Mouse (Mus musculus) midbrain, embryonic 10.5 days (tissue): ENCODE measurements at regions not wholly inside any gene's neighbourhood (a gene's known extent, or its start where the extent isn't known, plus 50 kb on each side); places are given as distances from the start of the nearest gene placed in this dataset.

Experiments used
- DNase-seq: peaks from one replicate; pipeline ENCODE4 v3.0.0-alpha.2; 2017; ENCODE audit warnings: low spot score
- H3K27ac ChIP-seq: fragments of 300-500 bp; sonication (generic); replicated peaks from 2 replicates; pipeline ENCODE4 v1.5.1; 2016; ENCODE audit warnings: mild to moderate bottlenecking
- H3K27me3 ChIP-seq: fragments of 300-500 bp; sonication (generic); 2 replicates; pipeline ENCODE4 v1.6.1; 2016; ENCODE audit warnings: low read depth, mild to moderate bottlenecking; ENCODE audit not compliant: poor library complexity, severe bottlenecking
- H3K36me3 ChIP-seq: fragments of 300-500 bp; sonication (generic); 2 replicates; pipeline ENCODE4 v1.6.1; 2016; ENCODE audit warnings: mild to moderate bottlenecking, moderate library complexity
- H3K4me1 ChIP-seq: fragments of 300-500 bp; sonication (generic); 2 replicates; pipeline ENCODE4 v1.6.1; 2016
- H3K4me3 ChIP-seq: fragments of 300-500 bp; sonication (generic); 2 replicates; pipeline ENCODE4 v1.5.1; 2016; ENCODE audit warnings: mild to moderate bottlenecking, moderate library complexity
- H3K9me3 ChIP-seq: fragments of 300-500 bp; sonication (generic); replicated peaks from 2 replicates; pipeline ENCODE4 v1.6.1; 2016; ENCODE audit warnings: mild to moderate bottlenecking
- WGBS: fragments of 180-500 bp; shearing (Covaris S2); methylation state at CpG from one replicate; pipeline ENCODE4 v1.1.7; 2016; 5-methylcytosine and 5-hydroxymethylcytosine counted together

- Histone ChIP-seq H3K4me3 (no peak overlapping the region), H3K27ac (no peak overlapping the region), H3K9me3 (no peaks in the 10 kb centered on the region), H3K36me3 (no peaks in the 10 kb centered on the region), H3K27me3 (peaks cover 55% of the 10 kb centered on the region), H3K4me1 (peaks cover 5% of the 10 kb centered on the region; the same call in 1 of the 2 replicates)
- no peak for DNase-seq
- WGBS: 87% methylated on average over 2 of the region's 2 CpGs
These were observed 190.0 kb upstream of the Sfrp2 start for GRCm38 (mm10) chr3:83576155-83576554.

DNA sequence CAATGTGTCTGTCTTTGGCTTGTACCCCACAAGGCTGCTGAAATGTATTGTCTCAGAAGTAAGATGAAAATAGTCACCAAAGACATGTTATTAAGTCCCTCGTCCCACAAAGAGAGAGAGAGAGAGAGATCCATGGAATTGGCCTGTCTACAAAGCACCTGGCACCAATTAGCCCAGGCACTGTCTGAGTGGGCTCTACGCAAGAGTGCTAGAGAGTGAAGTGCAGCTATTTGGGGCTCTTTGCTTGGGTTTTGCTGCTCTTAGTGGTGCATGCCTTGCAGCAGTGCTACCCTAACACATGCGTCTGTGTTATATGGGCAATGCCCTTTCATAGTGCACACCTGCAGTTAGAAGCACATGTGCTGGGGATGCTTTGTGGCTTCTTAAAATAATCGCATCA is 185.4 kb upstream of the Sfrp2 start:
- H3K36me3 ChIP-seq: no peaks in the 10 kb centered on the region
- H3K4me1 ChIP-seq: peaks cover 25% of the 10 kb centered on the region
- no peak overlapping the region for H3K4me3 ChIP-seq
- peaks cover 76% of the 10 kb centered on the region for H3K27me3 ChIP-seq
- 75% methylated on average over 4 of the region's 4 CpGs for WGBS
- DNase-seq: no peak
- no peak overlapping the region for H3K27ac ChIP-seq
- H3K9me3 ChIP-seq: peaks cover 7% of the 10 kb centered on the region; the same call in 1 of the 2 replicates

DNA sequence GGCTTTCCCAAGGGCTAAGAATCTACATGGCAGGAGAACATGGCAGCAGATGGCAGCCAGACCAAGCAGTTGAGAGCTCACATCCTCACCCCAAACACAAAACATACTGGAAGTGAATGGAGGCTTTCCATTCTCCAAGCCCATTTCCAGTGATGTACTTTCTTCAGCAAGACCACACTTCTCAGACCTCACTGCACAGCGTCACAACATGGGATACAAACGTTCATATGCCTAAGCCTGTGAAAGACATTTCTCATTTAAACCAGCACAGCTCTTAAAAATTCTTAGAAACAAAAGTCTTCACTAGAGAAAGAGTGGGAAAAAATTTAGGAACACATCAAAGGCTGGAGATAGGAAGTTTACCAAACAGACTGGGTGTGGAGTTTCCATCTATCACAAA is 183.9 kb upstream of the Sfrp2 start:
- Histone ChIP-seq H3K9me3 (peaks cover 7% of the 10 kb centered on the region; the same call in 1 of the 2 replicates), H3K36me3 (no peaks in the 10 kb centered on the region), H3K4me3 (no peak overlapping the region), H3K27me3 (peaks cover 78% of the 10 kb centered on the region), H3K27ac (no peak overlapping the region), H3K4me1 (peaks cover 32% of the 10 kb centered on the region)
- WGBS: 80% methylated on average over 2 of the region's 2 CpGs
- DNase-seq: no peak

GRCm38 (mm10) chr3:83583071-83583672 is 182.9 kb upstream of the Sfrp2 start:
- peak; percentile 74 for DNase-seq
- WGBS: 23% methylated on average over 8 of the region's 8 CpGs
- Histone ChIP-seq H3K27me3 (peaks cover 75% of the 10 kb centered on the region), H3K27ac (no peak overlapping the region), H3K36me3 (no peaks in the 10 kb centered on the region), H3K4me3 (no peak overlapping the region), H3K4me1 (peaks cover 32% of the 10 kb centered on the region), H3K9me3 (peaks cover 7% of the 10 kb centered on the region; the same call in 1 of the 2 replicates)

GRCm38 (mm10) chr3:83586086-83586485 is 180.0 kb upstream of the Sfrp2 start:
- no peaks in the 10 kb centered on the region for H3K36me3 ChIP-seq
- no peak overlapping the region for H3K4me3 ChIP-seq
- H3K4me1 ChIP-seq: peaks cover 36% of the 10 kb centered on the region
- H3K9me3 ChIP-seq: peaks cover 7% of the 10 kb centered on the region; the same call in 1 of the 2 replicates
- 45% methylated on average over 5 of the region's 5 CpGs for WGBS
- H3K27ac ChIP-seq: no peak overlapping the region
- peaks cover 51% of the 10 kb centered on the region for H3K27me3 ChIP-seq
- no peak for DNase-seq

DNA sequence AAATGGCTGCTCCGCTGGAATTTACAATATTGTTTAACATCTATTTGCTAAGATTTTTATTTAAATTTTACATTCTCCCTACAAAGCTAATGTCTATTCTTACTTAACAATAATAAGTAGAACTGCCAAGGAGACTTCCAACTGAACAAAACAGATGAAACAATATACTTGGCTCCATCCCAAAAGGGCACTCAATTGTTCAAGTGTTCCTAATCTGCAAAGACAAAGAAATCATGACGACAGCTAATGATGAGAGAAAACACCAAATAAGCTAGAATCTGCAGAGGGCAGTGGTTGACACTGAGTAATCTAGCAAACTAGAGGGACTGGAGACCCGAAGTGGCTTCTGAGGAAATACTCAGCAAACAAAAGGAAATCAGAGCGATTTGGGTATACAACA is 179.6 kb upstream of the Sfrp2 start:
- 80% methylated on average over 4 of the region's 4 CpGs for WGBS
- H3K4me3 ChIP-seq: no peak overlapping the region
- H3K27me3 ChIP-seq: peaks cover 47% of the 10 kb centered on the region
- peaks cover 36% of the 10 kb centered on the region for H3K4me1 ChIP-seq
- no peak overlapping the region for H3K27ac ChIP-seq
- DNase-seq: no peak
- no peaks in the 10 kb centered on the region for H3K36me3 ChIP-seq
- peaks cover 10% of the 10 kb centered on the region for H3K9me3 ChIP-seq

- H3K36me3 ChIP-seq: no peaks in the 10 kb centered on the region
- peaks cover 44% of the 10 kb centered on the region for H3K27me3 ChIP-seq
- WGBS: 31% methylated on average over 8 of the region's 8 CpGs
- peaks cover 17% of the 10 kb centered on the region for H3K4me1 ChIP-seq
- H3K27ac ChIP-seq: peak overlapping the region; percentile 63; the same call in 1 of the 2 replicates
- H3K9me3 ChIP-seq: peaks cover 12% of the 10 kb centered on the region
- H3K4me3 ChIP-seq: no peak overlapping the region
- peak; percentile 29 for DNase-seq
These were observed 177.0 kb upstream of the Sfrp2 start for GRCm38 (mm10) chr3:83589127-83589526.

DNA sequence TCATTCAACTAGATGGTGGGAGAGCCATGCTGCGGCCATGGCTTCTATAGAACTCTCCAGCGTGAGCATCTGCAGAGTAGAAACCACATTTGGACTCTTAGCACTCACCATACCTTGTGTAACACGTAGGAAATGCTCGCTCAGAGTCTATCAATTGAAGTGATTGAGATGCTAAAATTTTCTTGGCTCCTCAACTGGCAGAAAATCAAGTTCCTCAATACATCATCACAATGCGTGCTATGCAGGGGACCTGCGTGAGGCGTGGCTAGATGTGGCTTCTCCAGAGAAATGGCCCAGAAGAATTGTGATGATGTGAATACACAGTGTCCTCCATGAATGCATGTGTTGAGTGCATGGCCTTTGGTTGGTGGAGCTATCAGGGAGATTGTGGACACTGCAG is 174.9 kb upstream of the Sfrp2 start:
- Histone ChIP-seq H3K4me3 (no peak overlapping the region), H3K27me3 (peaks cover 24% of the 10 kb centered on the region), H3K4me1 (peaks cover 14% of the 10 kb centered on the region), H3K9me3 (peaks cover 6% of the 10 kb centered on the region; the same call in 1 of the 2 replicates), H3K36me3 (no peaks in the 10 kb centered on the region), H3K27ac (no peak overlapping the region)
- WGBS: 92% methylated on average over 7 of the region's 7 CpGs
- no peak for DNase-seq

DNA sequence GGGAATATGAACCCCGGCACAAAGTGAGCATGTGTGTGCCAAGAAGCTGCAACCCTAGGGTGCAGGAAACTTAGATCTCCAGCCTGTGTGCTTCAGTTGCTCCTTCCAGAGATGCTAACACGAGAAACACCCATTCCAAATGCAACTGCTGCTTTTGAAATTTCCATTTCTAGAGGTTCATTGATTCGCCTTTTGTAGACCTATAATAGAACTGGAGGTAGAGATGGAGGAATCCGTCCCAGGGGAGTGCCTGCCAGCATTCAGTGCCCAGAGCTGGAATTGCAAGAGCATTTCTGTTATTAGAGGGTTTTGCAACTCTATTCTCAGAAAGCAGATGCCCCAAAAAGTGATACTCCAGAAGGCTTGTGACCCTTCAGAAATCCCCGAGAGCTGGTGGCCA is 172.8 kb upstream of the Sfrp2 start:
- no peak overlapping the region for H3K4me3 ChIP-seq
- no peaks in the 10 kb centered on the region for H3K36me3 ChIP-seq
- peaks cover 7% of the 10 kb centered on the region; the same call in 1 of the 2 replicates for H3K27me3 ChIP-seq
- H3K9me3 ChIP-seq: peaks cover 6% of the 10 kb centered on the region; the same call in 1 of the 2 replicates
- no peak for DNase-seq
- H3K4me1 ChIP-seq: peaks cover 10% of the 10 kb centered on the region
- no peak overlapping the region for H3K27ac ChIP-seq
- WGBS: 90% methylated on average over 5 of the region's 5 CpGs

DNA sequence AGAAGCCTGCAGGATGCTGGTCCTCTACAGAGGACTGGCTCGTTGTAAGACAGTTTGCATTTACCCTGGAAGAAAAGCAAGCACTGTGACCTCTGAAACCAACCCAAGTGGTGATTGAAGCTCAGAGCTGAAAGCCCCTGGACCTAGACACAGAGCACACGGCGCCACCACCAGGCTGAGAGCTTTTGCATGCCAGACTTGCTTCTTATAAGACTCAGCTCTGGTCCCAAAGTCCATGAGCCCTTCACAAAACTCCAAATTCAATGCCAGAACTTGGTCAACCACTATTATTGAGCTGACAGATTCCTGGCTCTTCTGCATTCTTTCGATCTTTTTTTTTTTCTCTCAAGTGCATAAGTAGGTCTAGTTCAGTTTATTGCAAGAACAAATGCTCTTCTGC is 164.6 kb upstream of the Sfrp2 start:
- Histone ChIP-seq H3K4me1 (peaks cover 7% of the 10 kb centered on the region), H3K27me3 (peaks cover 7% of the 10 kb centered on the region; the same call in 1 of the 2 replicates), H3K27ac (no peak overlapping the region), H3K36me3 (no peaks in the 10 kb centered on the region), H3K4me3 (no peak overlapping the region), H3K9me3 (no peaks in the 10 kb centered on the region)
- WGBS: 84% methylated on average over 4 of the region's 4 CpGs
- no peak for DNase-seq

DNA sequence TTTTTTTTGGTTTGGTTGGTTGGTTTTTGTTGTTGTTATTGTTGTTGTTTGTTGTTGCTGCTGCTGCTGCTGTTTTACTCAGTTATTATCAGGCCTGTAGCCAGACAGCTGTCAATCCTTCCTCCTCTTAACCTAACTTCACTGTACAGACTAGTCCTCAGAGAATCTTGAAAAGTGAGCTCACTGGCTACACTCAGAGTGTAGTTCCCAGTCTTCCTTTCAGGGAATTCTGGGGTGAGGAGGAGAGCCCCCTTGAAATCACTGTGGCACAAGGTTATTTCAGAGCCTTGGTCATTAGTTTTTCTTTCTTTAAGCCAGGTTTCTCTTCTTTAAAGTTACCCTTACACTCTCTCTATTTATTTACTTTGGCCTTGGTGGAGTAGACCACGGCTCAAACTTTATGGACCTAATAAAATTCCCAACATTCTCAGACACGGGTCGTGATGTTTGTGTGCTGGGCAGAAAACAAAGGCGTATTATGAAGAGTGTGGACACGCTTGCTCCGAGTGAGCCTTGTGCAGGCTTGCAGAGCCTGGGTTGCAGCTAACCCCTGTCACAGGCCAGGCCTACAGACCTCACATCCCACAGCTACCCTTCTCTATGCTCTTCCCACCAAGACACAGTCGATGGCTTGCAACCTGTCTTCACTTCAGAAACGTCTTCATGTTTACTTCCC is 156.9 kb upstream of the Sfrp2 start:
- H3K9me3 ChIP-seq: no peaks in the 10 kb centered on the region
- peaks cover under 1% of the 10 kb centered on the region; the same call in 1 of the 2 replicates for H3K27me3 ChIP-seq
- H3K4me3 ChIP-seq: no peak overlapping the region
- H3K4me1 ChIP-seq: peaks cover 14% of the 10 kb centered on the region
- H3K36me3 ChIP-seq: no peaks in the 10 kb centered on the region
- no peak for DNase-seq
- H3K27ac ChIP-seq: no peak overlapping the region
- 78% methylated on average over 8 of the region's 8 CpGs for WGBS

GRCm38 (mm10) chr3:83620435-83620834 is 145.7 kb upstream of the Sfrp2 start:
- Histone ChIP-seq H3K27me3 (no peaks in the 10 kb centered on the region), H3K4me1 (no peaks in the 10 kb centered on the region), H3K36me3 (no peaks in the 10 kb centered on the region), H3K27ac (no peak overlapping the region), H3K4me3 (no peak overlapping the region), H3K9me3 (no peaks in the 10 kb centered on the region)
- no peak for DNase-seq
- 68% methylated on average over 4 of the region's 4 CpGs for WGBS

GRCm38 (mm10) chr3:83633032-83633431 is 133.1 kb upstream of the Sfrp2 start:
- Histone ChIP-seq H3K27me3 (no peaks in the 10 kb centered on the region), H3K4me1 (no peaks in the 10 kb centered on the region), H3K36me3 (no peaks in the 10 kb centered on the region), H3K9me3 (no peaks in the 10 kb centered on the region), H3K4me3 (no peak overlapping the region), H3K27ac (no peak overlapping the region)
- WGBS: 88% methylated on average over 9 of the region's 9 CpGs
- no peak for DNase-seq
